Comparison of ENCODE assay signal across 10 mouse cellular contexts in genomic region chr9:32676480-32676879, GRCm38 (mm10). TPM values are rescaled to one million over a fixed set of nuclear protein-coding genes. Genes with fewer than 3 reads are reported as not detected.
DNase-seq lines count a peak whose midpoint lies in the region; ATAC-seq and TF ChIP-seq lines count a peak whose summit lies in the region.
"Had no signal": no experiment of that assay in that cellular context is flagged by ENCODE, and none has a peak within 500 bp of the region (broad histone marks: within the 10 kb centered on the region; RNA-seq: fewer than 3 reads in every experiment).

No protein-coding gene starts in this region.

- H3K4me2 ChIP-seq in stomach, postnatal 0 days (replicated peaks; ENCODE audit: low read depth), result 0 out of 2 replicates have a peak overlapping the region, but pooled peaks have one; percentile 1
- H3K4me2 ChIP-seq: liver, embryonic 15.5 days had no signal

- H3K9me3 ChIP-seq in heart, embryonic 10.5 days, result no peaks in the 10 kb centered on the region
- H3K9me3 ChIP-seq in stomach, postnatal 0 days (ENCODE audit: control insufficient read depth, low read length), result no peaks in the 10 kb centered on the region
- H3K9me3 ChIP-seq: liver, embryonic 15.5 days had no signal

- 6% methylated on average over 3 of the region's 3 CpGs for WGBS in heart, embryonic 10.5 days
- 34% methylated on average over 3 of the region's 3 CpGs for WGBS in thymus, adult 2 months
- 10% methylated on average over 3 of the region's 3 CpGs for WGBS in stomach, postnatal 0 days

- no peak for TF ChIP-seq CTCF in thymus, adult 2 months (IDR thresholded peaks at IDR 0.05; ENCODE audit: borderline replicate concordance, control insufficient read depth, extremely low read depth, insufficient read depth, low read length, poor library complexity)
- TF ChIP-seq CTCF in stomach, postnatal 0 days (IDR thresholded peaks at IDR 0.05; ENCODE audit: low read depth), result no peak
- TF ChIP-seq CTCF in left cerebral cortex, adult 2 months (IDR thresholded peaks at IDR 0.05), result no peak

- no peak overlapping the region for H3K4me3 ChIP-seq in heart, embryonic 10.5 days
- no peak overlapping the region for H3K4me3 ChIP-seq in thymus, adult 2 months (ENCODE audit: control insufficient read depth, insufficient read depth, low read length)
- no peak overlapping the region for H3K4me3 ChIP-seq in stomach, postnatal 0 days (ENCODE audit: low read depth, low read length)
- H3K4me3 ChIP-seq in left cerebral cortex, adult 2 months, result no peak overlapping the region
- H3K4me3 ChIP-seq: liver, embryonic 15.5 days had no signal

- H3K4me1 ChIP-seq in heart, embryonic 10.5 days, result peaks cover 50% of the 10 kb centered on the region
- peaks cover 30% of the 10 kb centered on the region for H3K4me1 ChIP-seq in thymus, adult 2 months (replicated peaks; ENCODE audit: control insufficient read depth, insufficient read depth, low read length)
- 0 out of 2 replicates have a peak, but pooled peaks cover 3% of the 10 kb centered on the region for H3K4me1 ChIP-seq in stomach, postnatal 0 days (replicated peaks; ENCODE audit: control insufficient read depth, insufficient read depth)

- no peak for TF ChIP-seq EP300 in stomach, postnatal 0 days (optimal IDR thresholded peaks at IDR 0.05)

- no peaks in the 10 kb centered on the region for H3K36me3 ChIP-seq in heart, embryonic 10.5 days
- H3K36me3 ChIP-seq in thymus, adult 2 months (ENCODE audit: control insufficient read depth, insufficient read depth, low read length), result no peaks in the 10 kb centered on the region
- H3K36me3 ChIP-seq in stomach, postnatal 0 days (ENCODE audit: control insufficient read depth, insufficient read depth, low read length), result no peaks in the 10 kb centered on the region
- H3K36me3 ChIP-seq: liver, embryonic 15.5 days had no signal

- H3K9ac ChIP-seq in stomach, postnatal 0 days (ENCODE audit: low read length), result no peak overlapping the region
- H3K9ac ChIP-seq: liver, embryonic 15.5 days had no signal

- intact Hi-C loops in heart, postnatal 25 days (cut with DNase I), result loop anchor here (2.0 to 5.0 kb wide), 2 partner anchors 14 to 51 kb away; no protein-coding TSS in a partner anchor
- intact Hi-C loops in left cerebral cortex, adult 2 months (cut with DNase I), result no loop called here

- TF ChIP-seq POLR2A in thymus, adult 2 months (IDR thresholded peaks at IDR 0.05; ENCODE audit: control insufficient read depth, extremely low read depth, insufficient read depth, low read length, poor library complexity), result no peak

- no peak for ATAC-seq in stomach, postnatal 0 days (ENCODE audit: low FRiP score, low TSS enrichment)

- H3K27ac ChIP-seq in heart, embryonic 10.5 days, result peak overlapping the region; percentile 64; the same call in 1 of the 2 replicates
- no peak overlapping the region; the same call in 1 of the 2 replicates for H3K27ac ChIP-seq in thymus, adult 2 months (ENCODE audit: control insufficient read depth, insufficient read depth, low read length)
- H3K27ac ChIP-seq in stomach, postnatal 0 days (replicated peaks), result no peak overlapping the region
- H3K27ac ChIP-seq in left cerebral cortex, adult 2 months, result no peak overlapping the region
- H3K27ac ChIP-seq: liver, embryonic 15.5 days had no signal

- peaks cover 9% of the 10 kb centered on the region for H3K27me3 ChIP-seq in heart, embryonic 10.5 days (ENCODE audit: insufficient read depth, poor library complexity, severe bottlenecking)
- no peaks in the 10 kb centered on the region for H3K27me3 ChIP-seq in thymus, adult 2 months (ENCODE audit: control insufficient read depth, insufficient read depth, low read length)
- H3K27me3 ChIP-seq in stomach, postnatal 0 days (ENCODE audit: control insufficient read depth, insufficient read depth, low read length), result no peaks in the 10 kb centered on the region

- DNase-seq in heart, embryonic 10.5 days (ENCODE audit: low spot score), result no peak
- DNase-seq in heart, postnatal 25 days (ENCODE audit: low spot score), result no peak
- DNase-seq in thymus, adult 2 months, result peak; percentile 50
- DNase-seq in thymus, adult 18-20 months, result no peak
- DNase-seq in induced T-regulatory cell, adult 2 months (ENCODE audit: low read depth), result peak; percentile 48
- no peak for DNase-seq in stomach, postnatal 0 days (ENCODE audit: low spot score)
- DNase-seq in left cerebral cortex, adult 2 months (ENCODE audit: extremely low spot score in 1 of 2, low spot score in 2 of 2), result no peak
- DNase-seq in testis, postnatal 14 days (ENCODE audit: low spot score), result no peak
- DNase-seq: cerebellum, postnatal 14 days had no signal

RNA-seq across cellular contexts. Expression of gene Ets1, which starts 40.5 kb away (rescaled TPM):
- 47.2 and 50.2 TPM in 2 replicates for polyA plus RNA-seq in heart, embryonic 10.5 days (2016; fragmentation: Nextera tagmentation; extraction: Ambion mirVana)
- 10 to 100 TPM; 64.3 to 67.1 TPM for total RNA-seq in heart, postnatal 25 days (2021)
- polyA plus RNA-seq in thymus, adult 2 months (2012; rRNA removed), result 272 and 400 TPM in 2 replicates
- 8.8 and 9.9 TPM in 2 replicates for polyA plus RNA-seq in stomach, postnatal 0 days (2015; fragmentation: Nextera tagmentation; extraction: Ambion mirVana)
- total RNA-seq in left cerebral cortex, adult 2 months (2021), result 10 to 100 TPM in 1 of 2 experiments, 1 to 10 TPM in 1; 7.8 to 11.2 TPM

Comparison
In these comparisons a context has a peak if more than half of its experiments do, and no peak if none do; other contexts are left out.
1. DNase-seq: peak in thymus, adult 2 months (single experiment) and induced T-regulatory cell, adult 2 months (single experiment); none in heart, embryonic 10.5 days (single experiment), heart, postnatal 25 days (single experiment), thymus, adult 18-20 months (0 of 2), stomach, postnatal 0 days (single experiment), left cerebral cortex, adult 2 months (0 of 2) and testis, postnatal 14 days (single experiment).